Mouse (Mus musculus): ENCODE measurements at regions not wholly inside any gene's neighbourhood (a gene's known extent, or its start where the extent isn't known, plus 50 kb on each side); places are given as distances from the start of the nearest gene placed in this dataset.

GRCm38 (mm10) chr7:95784523-95784922 is 386.5 kb upstream of the Tenm4 start:
- no peaks in the 10 kb centered on the region for H3K4me1 ChIP-seq (replicated peaks)
- no peak overlapping the region for H3K4me3 ChIP-seq
- H3K4me2 ChIP-seq = no peak overlapping the region
- H3K27me3 ChIP-seq = no peaks in the 10 kb centered on the region
- no peaks in the 10 kb centered on the region for H3K9me3 ChIP-seq
- ATAC-seq (ENCODE audit: low read depth) = no peak
- H3K9ac ChIP-seq = no peak overlapping the region
- no peaks in the 10 kb centered on the region for H3K36me3 ChIP-seq
- H3K27ac ChIP-seq (replicated peaks) = no peak overlapping the region

GRCm38 (mm10) chr7:95787543-95787942 is 383.5 kb upstream of the Tenm4 start:
- no peaks in the 10 kb centered on the region for H3K9me3 ChIP-seq
- no peaks in the 10 kb centered on the region for H3K36me3 ChIP-seq
- no peaks in the 10 kb centered on the region for H3K4me1 ChIP-seq (replicated peaks)
- H3K4me2 ChIP-seq = no peak overlapping the region
- H3K27ac ChIP-seq (replicated peaks) = no peak overlapping the region
- no peak overlapping the region for H3K9ac ChIP-seq
- no peak overlapping the region for H3K4me3 ChIP-seq
- 93% methylated on average over 1 of the region's 1 CpGs for WGBS
- no peaks in the 10 kb centered on the region for H3K27me3 ChIP-seq
- no peak for ATAC-seq (ENCODE audit: low read depth)

GRCm38 (mm10) chr7:95787951-95788350 is 383.1 kb upstream of the Tenm4 start:
- H3K9ac ChIP-seq = no peak overlapping the region
- no peaks in the 10 kb centered on the region for H3K36me3 ChIP-seq
- H3K4me3 ChIP-seq = no peak overlapping the region
- no peaks in the 10 kb centered on the region for H3K9me3 ChIP-seq
- no peaks in the 10 kb centered on the region for H3K27me3 ChIP-seq
- ATAC-seq (ENCODE audit: low read depth) = no peak
- H3K4me2 ChIP-seq = no peak overlapping the region
- H3K27ac ChIP-seq (replicated peaks) = no peak overlapping the region
- H3K4me1 ChIP-seq (replicated peaks) = no peaks in the 10 kb centered on the region
- WGBS = 94% methylated on average over 3 of the region's 3 CpGs

GRCm38 (mm10) chr7:95789424-95789823 is 381.6 kb upstream of the Tenm4 start:
- no peak overlapping the region for H3K27ac ChIP-seq (replicated peaks)
- H3K27me3 ChIP-seq = no peaks in the 10 kb centered on the region
- no peak overlapping the region for H3K4me2 ChIP-seq
- no peaks in the 10 kb centered on the region for H3K36me3 ChIP-seq
- H3K4me1 ChIP-seq (replicated peaks) = no peaks in the 10 kb centered on the region
- no peak for ATAC-seq (ENCODE audit: low read depth)
- no peak overlapping the region for H3K9ac ChIP-seq
- no peaks in the 10 kb centered on the region for H3K9me3 ChIP-seq
- 82% methylated on average over 5 of the region's 5 CpGs for whole genome bisulfite sequencing
- no peak overlapping the region for H3K4me3 ChIP-seq

GRCm38 (mm10) chr7:95799022-95799421 is 372.0 kb upstream of the Tenm4 start:
- Histone ChIP-seq H3K4me1 (replicated peaks) (no peaks in the 10 kb centered on the region), H3K9me3 (no peaks in the 10 kb centered on the region), H3K27ac (replicated peaks) (no peak overlapping the region), H3K4me3 (no peak overlapping the region), H3K27me3 (no peaks in the 10 kb centered on the region), H3K4me2 (no peak overlapping the region), H3K9ac (no peak overlapping the region), H3K36me3 (no peaks in the 10 kb centered on the region)
- ATAC-seq (ENCODE audit: low read depth) = no peak
- WGBS = 69% methylated on average over 3 of the region's 3 CpGs

- 34% methylated on average over 3 of the region's 3 CpGs for WGBS
- H3K4me2 ChIP-seq = no peak overlapping the region
- ATAC-seq (ENCODE audit: low read depth) = no peak
- H3K27ac ChIP-seq (replicated peaks) = no peak overlapping the region
- no peak overlapping the region for H3K4me3 ChIP-seq
- no peaks in the 10 kb centered on the region for H3K36me3 ChIP-seq
- H3K9ac ChIP-seq = no peak overlapping the region
- H3K27me3 ChIP-seq = no peaks in the 10 kb centered on the region
- no peaks in the 10 kb centered on the region for H3K4me1 ChIP-seq (replicated peaks)
- no peaks in the 10 kb centered on the region for H3K9me3 ChIP-seq
Observed at GRCm38 (mm10) chr7:95809626-95810025, 361.4 kb upstream of the Tenm4 start.

GRCm38 (mm10) chr7:95810096-95810495 is 360.9 kb upstream of the Tenm4 start:
- Histone ChIP-seq H3K4me2 (no peak overlapping the region), H3K36me3 (no peaks in the 10 kb centered on the region), H3K27me3 (no peaks in the 10 kb centered on the region), H3K9ac (no peak overlapping the region), H3K4me3 (no peak overlapping the region), H3K4me1 (replicated peaks) (no peaks in the 10 kb centered on the region), H3K9me3 (no peaks in the 10 kb centered on the region), H3K27ac (replicated peaks) (no peak overlapping the region)
- no peak for ATAC-seq (ENCODE audit: low read depth)
- 16% methylated on average over 4 of the region's 4 CpGs for WGBS

GRCm38 (mm10) chr7:95814865-95815264 is 356.2 kb upstream of the Tenm4 start:
- Histone ChIP-seq H3K4me2 (no peak overlapping the region), H3K4me3 (no peak overlapping the region), H3K9me3 (no peaks in the 10 kb centered on the region), H3K27ac (replicated peaks) (no peak overlapping the region), H3K36me3 (no peaks in the 10 kb centered on the region), H3K9ac (no peak overlapping the region), H3K27me3 (no peaks in the 10 kb centered on the region), H3K4me1 (replicated peaks) (no peaks in the 10 kb centered on the region)
- 0% methylated on average over 2 of the region's 2 CpGs for WGBS
- ATAC-seq (ENCODE audit: low read depth) = no peak

GRCm38 (mm10) chr7:95823539-95823938 is 347.5 kb upstream of the Tenm4 start:
- no peak for ATAC-seq (ENCODE audit: low read depth)
- H3K27me3 ChIP-seq = no peaks in the 10 kb centered on the region
- H3K9ac ChIP-seq = no peak overlapping the region
- WGBS = 73% methylated on average over 4 of the region's 4 CpGs
- H3K27ac ChIP-seq (replicated peaks) = no peak overlapping the region
- no peaks in the 10 kb centered on the region for H3K9me3 ChIP-seq
- H3K4me2 ChIP-seq = no peak overlapping the region
- H3K36me3 ChIP-seq = no peaks in the 10 kb centered on the region
- no peak overlapping the region for H3K4me3 ChIP-seq
- H3K4me1 ChIP-seq (replicated peaks) = no peaks in the 10 kb centered on the region

DNA sequence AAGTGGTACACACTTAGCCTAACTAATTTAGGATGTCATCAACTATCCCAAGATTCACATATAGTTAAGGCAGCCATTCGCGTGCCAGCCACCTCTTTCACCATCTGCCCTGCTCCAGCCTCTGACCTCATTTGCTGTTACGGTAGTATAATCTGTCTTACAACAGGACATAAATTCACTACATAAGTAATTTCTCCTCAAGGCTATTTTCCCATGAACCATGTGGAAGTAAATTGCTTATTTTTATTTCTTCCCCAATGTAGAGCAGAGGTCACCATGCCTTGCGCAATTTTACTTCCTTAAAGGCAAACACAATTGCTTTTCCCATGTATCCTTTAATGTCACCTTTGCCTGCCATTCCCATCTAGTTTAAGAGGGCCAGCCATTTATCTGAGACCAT is 341.2 kb upstream of the Tenm4 start:
- WGBS = 52% methylated on average over 4 of the region's 4 CpGs
- no peak overlapping the region for H3K27ac ChIP-seq (replicated peaks)
- no peak overlapping the region for H3K4me2 ChIP-seq
- H3K4me1 ChIP-seq (replicated peaks) = peaks cover 13% of the 10 kb centered on the region
- H3K9ac ChIP-seq = no peak overlapping the region
- H3K36me3 ChIP-seq = no peaks in the 10 kb centered on the region
- H3K27me3 ChIP-seq = no peaks in the 10 kb centered on the region
- ATAC-seq (ENCODE audit: low read depth) = no peak
- no peak overlapping the region for H3K4me3 ChIP-seq
- H3K9me3 ChIP-seq = no peaks in the 10 kb centered on the region

GRCm38 (mm10) chr7:95834236-95834919 is 336.7 kb upstream of the Tenm4 start:
- Histone ChIP-seq H3K27me3 (no peaks in the 10 kb centered on the region), H3K4me1 (replicated peaks) (peaks cover 13% of the 10 kb centered on the region), H3K4me3 (no peak overlapping the region), H3K4me2 (no peak overlapping the region), H3K36me3 (no peaks in the 10 kb centered on the region), H3K9ac (no peak overlapping the region), H3K27ac (replicated peaks) (peak overlapping the region; percentile 43; the same call in 1 of the 2 replicates), H3K9me3 (no peaks in the 10 kb centered on the region)
- peak; percentile 87 for ATAC-seq (ENCODE audit: low read depth)
- WGBS = 36% methylated on average over 10 of the region's 10 CpGs

GRCm38 (mm10) chr7:95840476-95840875 is 330.6 kb upstream of the Tenm4 start:
- H3K27me3 ChIP-seq = no peaks in the 10 kb centered on the region
- no peak for ATAC-seq (ENCODE audit: low read depth)
- 23% methylated on average over 2 of the region's 2 CpGs for WGBS

DNA sequence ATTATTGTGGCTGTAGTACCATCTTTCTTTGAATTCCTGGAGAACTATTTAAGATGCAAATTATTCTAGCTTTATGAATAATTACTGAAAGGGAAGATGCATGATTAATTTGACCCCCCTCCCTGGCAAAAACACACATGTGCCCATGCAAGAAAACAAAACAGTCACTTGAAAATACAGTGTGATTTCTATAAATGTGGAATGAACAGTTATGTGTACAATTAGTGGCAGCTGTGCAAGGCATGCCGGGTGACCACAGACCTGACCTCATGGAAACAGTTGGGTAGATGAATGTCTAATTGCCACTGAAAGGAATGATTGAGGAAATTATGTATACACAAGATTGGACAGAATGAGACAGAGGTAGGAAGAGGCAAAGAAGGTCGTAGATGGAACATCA is 321.2 kb upstream of the Tenm4 start:
- no peaks in the 10 kb centered on the region for H3K9me3 ChIP-seq
- no peaks in the 10 kb centered on the region for H3K36me3 ChIP-seq
- H3K4me1 ChIP-seq (replicated peaks) = 0 out of 2 replicates have a peak, but pooled peaks cover 4% of the 10 kb centered on the region
- no peak overlapping the region for H3K27ac ChIP-seq (replicated peaks)
- no peak overlapping the region for H3K9ac ChIP-seq
- no peak overlapping the region for H3K4me3 ChIP-seq
- H3K4me2 ChIP-seq = no peak overlapping the region
- ATAC-seq (ENCODE audit: low read depth) = no peak
- WGBS = 71% methylated on average over 2 of the region's 2 CpGs
- H3K27me3 ChIP-seq = no peaks in the 10 kb centered on the region

More at GRCm38 (mm10) chr7:95840476-95840875, 330.6 kb upstream of the Tenm4 start:
- H3K4me1 ChIP-seq (replicated peaks) = peaks cover 6% of the 10 kb centered on the region; the same call in 1 of the 2 replicates
- H3K9ac ChIP-seq = no peak overlapping the region
- no peak overlapping the region for H3K4me2 ChIP-seq
- no peak overlapping the region for H3K4me3 ChIP-seq
- no peak overlapping the region for H3K27ac ChIP-seq (replicated peaks)
- no peaks in the 10 kb centered on the region for H3K9me3 ChIP-seq
- H3K36me3 ChIP-seq = no peaks in the 10 kb centered on the region
